Mouse (Mus musculus) hindbrain, embryonic 14.5 days (tissue): ENCODE measurements around the gene Muc4. TPM values are rescaled to one million over a fixed set of nuclear protein-coding genes. Genes with fewer than 3 reads are reported as not detected.

Source experiments
- ATAC-seq: fragments of 200-750 bp; cut with Nextera tagmentation; 2 replicates; pipeline ENCODE4 v1.8.0; 2017; ENCODE audit warnings: moderate number of reproducible peaks, mild to moderate bottlenecking, moderate TSS enrichment, moderate library complexity; ENCODE audit not compliant: low FRiP score
- DNase-seq: peaks from one replicate; pipeline ENCODE4 v3.0.0-alpha.2; 2015; ENCODE audit warnings: low spot score
- H3K27ac ChIP-seq: fragments of 300-500 bp; sonication (generic); 2 replicates; pipeline ENCODE4 v1.5.1; 2014; ENCODE audit warnings: mild to moderate bottlenecking, moderate library complexity
- H3K27me3 ChIP-seq: fragments of 300-500 bp; sonication (generic); 2 replicates; pipeline ENCODE4 v1.6.1; 2014; ENCODE audit warnings: mild to moderate bottlenecking, low read length, mixed read lengths; ENCODE audit not compliant: control insufficient read depth, insufficient read depth
- H3K36me3 ChIP-seq: fragments of 300-500 bp; sonication (generic); replicated peaks from 2 replicates; pipeline ENCODE4 v1.6.1; 2014; ENCODE audit not compliant: control insufficient read depth, insufficient read depth
- H3K4me1 ChIP-seq: fragments of 300-500 bp; sonication (generic); replicated peaks from 2 replicates; pipeline ENCODE4 v1.6.1; 2014; ENCODE audit warnings: antibody characterized with exemption, low read length, mixed read lengths; ENCODE audit not compliant: control insufficient read depth, insufficient read depth
- H3K4me2 ChIP-seq: fragments of 300-500 bp; sonication (generic); replicated peaks from 2 replicates; pipeline ENCODE4 v1.6.1; 2014; ENCODE audit warnings: mild to moderate bottlenecking, moderate library complexity
- H3K4me3 ChIP-seq: fragments of 300-500 bp; sonication (generic); replicated peaks from 2 replicates; pipeline ENCODE4 v1.5.1; 2014; ENCODE audit warnings: mild to moderate bottlenecking, low read length
- H3K9ac ChIP-seq: fragments of 300-500 bp; sonication (generic); 2 replicates; pipeline ENCODE4 v1.6.1; 2014
- H3K9me3 ChIP-seq: fragments of 300-500 bp; sonication (generic); 2 replicates; pipeline ENCODE4 v1.6.1; 2016; ENCODE audit warnings: low read length; ENCODE audit not compliant: control insufficient read depth
- WGBS: fragments of 180-500 bp; shearing (Covaris S2); extraction: QIAGEN DNeasy Blood & Tissue Kit; methylation state at CpG from one replicate; pipeline ENCODE4 v1.1.7; 2014; 5-methylcytosine and 5-hydroxymethylcytosine counted together
- polyA plus RNA-seq: library from polyadenylated mRNA; unstranded; fragments of >200 nt; fragmentation: Nextera tagmentation; extraction: Ambion mirVana; gene quantifications from 2 replicates; pipeline ENCODE4 v1.2.1, GENCODE M21; 2014

The Muc4 gene
- polyA plus RNA-seq, 1 experiment from 2014 or later = not detected

GRCm38 (mm10) chr16:32822450-32822827 lies 86.8 kb downstream of the Muc4 start:
- Histone ChIP-seq H3K27me3 (no peaks in the 10 kb centered on the region), H3K36me3 (peaks cover 62% of the 10 kb centered on the region), H3K9ac (no peak overlapping the region), H3K27ac (no peak overlapping the region), H3K9me3 (no peaks in the 10 kb centered on the region), H3K4me1 (no peaks in the 10 kb centered on the region), H3K4me2 (no peak overlapping the region), H3K4me3 (no peak overlapping the region)
- no peak for DNase-seq
- 86% methylated on average over 6 of the region's 6 CpGs for WGBS
- ATAC-seq = no peak

DNA sequence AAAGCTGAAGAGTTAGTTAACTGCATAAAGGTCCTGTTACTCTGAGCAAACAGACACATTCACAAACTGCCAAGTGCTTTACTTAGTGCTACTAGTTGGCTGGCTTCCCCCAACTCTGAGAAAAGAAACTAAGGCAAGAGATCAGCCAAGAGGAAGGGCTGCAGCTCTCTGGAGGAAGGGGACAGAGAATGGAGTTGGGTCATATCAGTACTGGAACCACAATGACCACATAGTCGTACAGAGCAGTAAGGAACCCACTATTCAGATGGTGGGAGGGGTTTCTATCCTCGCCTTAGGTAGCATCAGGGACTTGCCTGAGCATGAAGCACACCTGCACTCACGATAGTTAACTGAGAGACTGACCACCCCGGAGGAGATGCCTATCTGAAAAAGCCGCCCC lies 87.2 kb downstream of the Muc4 start:
- 87% methylated on average over 5 of the region's 5 CpGs for WGBS
- H3K4me3 ChIP-seq = no peak overlapping the region
- H3K36me3 ChIP-seq = peaks cover 66% of the 10 kb centered on the region
- DNase-seq = no peak
- H3K27me3 ChIP-seq = no peaks in the 10 kb centered on the region
- H3K9me3 ChIP-seq = no peaks in the 10 kb centered on the region
- ATAC-seq = no peak
- no peak overlapping the region for H3K9ac ChIP-seq
- no peak overlapping the region for H3K4me2 ChIP-seq
- no peaks in the 10 kb centered on the region for H3K4me1 ChIP-seq
- H3K27ac ChIP-seq = no peak overlapping the region

DNA sequence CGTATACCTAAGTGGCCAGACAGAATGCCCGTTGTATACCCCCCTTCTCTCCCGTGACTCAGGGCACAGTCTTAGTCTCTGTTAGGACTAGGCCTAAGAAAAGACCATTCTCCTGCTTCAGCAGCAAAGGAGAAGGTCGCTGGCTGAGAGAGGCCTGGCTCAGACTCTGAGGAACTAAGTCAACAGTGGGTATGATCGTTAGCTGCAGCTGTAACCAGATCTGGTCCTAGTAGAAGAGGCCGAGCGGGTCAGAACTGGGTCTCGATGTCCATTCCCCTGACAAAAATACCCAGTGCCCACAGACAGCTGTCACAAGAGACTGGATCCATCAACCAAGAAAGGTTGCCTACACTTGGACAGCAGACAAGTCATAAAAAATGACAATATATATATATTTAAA lies 87.8 kb downstream of the Muc4 start:
- 95% methylated on average over 8 of the region's 8 CpGs for WGBS

GRCm38 (mm10) chr16:32824061-32824460 lies 88.4 kb downstream of the Muc4 start:
- Histone ChIP-seq H3K4me1 (no peaks in the 10 kb centered on the region), H3K27ac (no peak overlapping the region), H3K9me3 (no peaks in the 10 kb centered on the region), H3K9ac (no peak overlapping the region), H3K36me3 (peaks cover 78% of the 10 kb centered on the region), H3K4me2 (no peak overlapping the region), H3K27me3 (no peaks in the 10 kb centered on the region), H3K4me3 (no peak overlapping the region)
- DNase-seq (no peak), ATAC-seq (no peak)
- 94% methylated on average over 13 of the region's 13 CpGs for WGBS

More for the DNA sequence above, 87.8 kb downstream of the Muc4 start:
- H3K27me3 ChIP-seq = no peaks in the 10 kb centered on the region
- H3K9ac ChIP-seq = no peak overlapping the region
- no peak for ATAC-seq
- H3K36me3 ChIP-seq = peaks cover 72% of the 10 kb centered on the region
- no peak overlapping the region for H3K4me2 ChIP-seq
- H3K9me3 ChIP-seq = no peaks in the 10 kb centered on the region
- DNase-seq = no peak
- H3K4me1 ChIP-seq = no peaks in the 10 kb centered on the region
- H3K27ac ChIP-seq = no peak overlapping the region
- no peak overlapping the region for H3K4me3 ChIP-seq

DNA sequence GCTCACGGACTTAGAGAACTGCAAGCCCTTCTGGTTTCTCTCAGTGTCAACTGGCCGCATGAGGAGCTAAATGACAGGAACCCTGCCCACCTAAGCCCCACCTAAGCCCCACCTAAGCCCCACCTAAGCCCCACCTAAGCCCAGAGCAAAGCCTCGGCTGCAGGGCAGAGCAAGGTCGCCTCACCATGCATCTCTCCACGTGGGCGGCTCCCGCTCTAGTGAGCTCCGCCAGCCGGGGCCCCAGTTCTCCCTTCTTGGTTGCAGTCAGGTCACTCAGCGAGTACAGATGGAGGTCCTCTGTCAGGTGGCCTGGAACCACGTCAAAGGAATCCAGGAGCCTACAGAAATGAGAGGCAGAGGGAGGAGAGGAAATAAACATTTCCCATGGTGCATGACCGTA lies 89.7 kb downstream of the Muc4 start:
- no peak for ATAC-seq
- WGBS = 86% methylated on average over 12 of the region's 12 CpGs
- H3K9ac ChIP-seq = no peak overlapping the region

GRCm38 (mm10) chr16:32826521-32826920 lies 90.8 kb downstream of the Muc4 start:
- DNase-seq (no peak), ATAC-seq (no peak)
- no peak overlapping the region for H3K4me2 ChIP-seq
- no peaks in the 10 kb centered on the region for H3K27me3 ChIP-seq
- H3K36me3 ChIP-seq = peaks cover 82% of the 10 kb centered on the region
- H3K27ac ChIP-seq = no peak overlapping the region
- no peaks in the 10 kb centered on the region for H3K4me1 ChIP-seq
- WGBS = 97% methylated on average over 11 of the region's 11 CpGs
- H3K9ac ChIP-seq = no peak overlapping the region
- no peak overlapping the region for H3K4me3 ChIP-seq
- no peaks in the 10 kb centered on the region for H3K9me3 ChIP-seq

More for the DNA sequence above, 89.7 kb downstream of the Muc4 start:
- Histone ChIP-seq H3K36me3 (peaks cover 82% of the 10 kb centered on the region), H3K27ac (no peak overlapping the region), H3K4me3 (no peak overlapping the region), H3K4me2 (no peak overlapping the region), H3K27me3 (no peaks in the 10 kb centered on the region), H3K4me1 (no peaks in the 10 kb centered on the region), H3K9me3 (no peaks in the 10 kb centered on the region)
- no peak for DNase-seq

GRCm38 (mm10) chr16:32829104-32829503 lies 93.4 kb downstream of the Muc4 start:
- Histone ChIP-seq H3K36me3 (peaks cover 65% of the 10 kb centered on the region), H3K4me3 (no peak overlapping the region), H3K27me3 (no peaks in the 10 kb centered on the region), H3K27ac (no peak overlapping the region), H3K4me1 (no peaks in the 10 kb centered on the region), H3K9ac (no peak overlapping the region), H3K4me2 (no peak overlapping the region), H3K9me3 (no peaks in the 10 kb centered on the region)
- 91% methylated on average over 11 of the region's 11 CpGs for WGBS
- ATAC-seq = no peak
- no peak for DNase-seq

DNA sequence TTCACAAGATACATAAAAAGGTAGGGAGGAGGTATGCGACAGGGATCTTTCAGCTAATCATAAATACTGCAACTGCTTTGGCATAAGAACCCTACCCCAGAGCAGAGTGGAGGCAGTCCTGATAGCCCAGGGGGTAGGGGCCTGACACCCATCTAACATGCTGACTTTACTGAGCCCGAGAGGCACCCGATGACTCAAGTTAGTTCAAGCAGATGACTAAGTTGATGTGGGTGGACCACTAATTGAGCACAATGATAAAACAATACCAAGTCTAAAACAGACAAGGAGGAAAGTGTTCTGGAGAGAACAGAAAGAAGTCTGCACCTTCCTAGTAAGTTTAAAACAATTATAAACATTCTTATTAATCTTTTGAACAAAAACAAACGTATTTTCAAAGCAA lies 95.8 kb downstream of the Muc4 start:
- DNase-seq (no peak), ATAC-seq (no peak)
- no peak overlapping the region for H3K27ac ChIP-seq
- H3K4me2 ChIP-seq = no peak overlapping the region
- no peaks in the 10 kb centered on the region for H3K9me3 ChIP-seq
- no peak overlapping the region for H3K9ac ChIP-seq
- H3K36me3 ChIP-seq = peaks cover 67% of the 10 kb centered on the region
- no peaks in the 10 kb centered on the region for H3K27me3 ChIP-seq
- no peak overlapping the region for H3K4me3 ChIP-seq
- H3K4me1 ChIP-seq = no peaks in the 10 kb centered on the region
- WGBS = 91% methylated on average over 4 of the region's 4 CpGs
